Mouse (Mus musculus) erythroblast, embryonic 14.5 days (primary cell): ENCODE measurements around the gene Ankub1.

Experiments
- GATA1 ChIP-seq: IDR thresholded peaks from 2 replicates; pipeline ENCODE4 v1.6.1; 2012; ENCODE audit warnings: low read length, inconsistent platforms, mixed read lengths
- TAL1 ChIP-seq: IDR thresholded peaks from 3 replicates; pipeline ENCODE4 v1.6.1; 2012; ENCODE audit warnings: low read length, inconsistent platforms, mixed read lengths

DNA sequence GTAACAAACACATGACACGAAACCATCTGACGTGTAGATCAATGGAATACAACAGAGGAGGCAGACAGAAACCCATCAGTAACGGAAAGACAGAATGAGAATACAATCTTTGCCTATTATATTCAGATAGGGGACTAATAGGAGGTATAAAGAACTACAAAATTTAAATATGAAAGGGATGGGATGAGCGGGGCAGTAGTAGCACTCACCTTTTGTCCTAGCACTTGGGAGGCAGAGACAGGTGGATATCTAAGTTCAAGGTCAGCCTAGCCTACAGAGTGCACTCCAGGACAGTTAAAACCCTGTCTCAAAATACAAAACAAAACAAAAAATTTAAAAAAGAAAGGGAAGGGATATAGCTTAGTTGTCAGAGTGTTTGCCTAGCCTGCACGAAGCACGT is 49.4 kb downstream of the Ankub1 start:
- TF ChIP-seq TAL1 (no peak), GATA1 (no peak)
